Mouse (Mus musculus) retina, postnatal 7 days (tissue): ENCODE results near the gene 2310030G06Rik.

Experiments used
- DNase-seq: peaks from one replicate; pipeline ENCODE4 v3.0.0-alpha.2; 2012; ENCODE audit warnings: low read depth, low spot score

Gene 2310030G06Rik

GRCm38 (mm10) chr9:50746214-50746677 lies at the start of gene 2310030G06Rik:
Gene 2310030G06Rik (minus strand): TSS chr9:50746536.
- DNase-seq: peak; percentile 23

DNA sequence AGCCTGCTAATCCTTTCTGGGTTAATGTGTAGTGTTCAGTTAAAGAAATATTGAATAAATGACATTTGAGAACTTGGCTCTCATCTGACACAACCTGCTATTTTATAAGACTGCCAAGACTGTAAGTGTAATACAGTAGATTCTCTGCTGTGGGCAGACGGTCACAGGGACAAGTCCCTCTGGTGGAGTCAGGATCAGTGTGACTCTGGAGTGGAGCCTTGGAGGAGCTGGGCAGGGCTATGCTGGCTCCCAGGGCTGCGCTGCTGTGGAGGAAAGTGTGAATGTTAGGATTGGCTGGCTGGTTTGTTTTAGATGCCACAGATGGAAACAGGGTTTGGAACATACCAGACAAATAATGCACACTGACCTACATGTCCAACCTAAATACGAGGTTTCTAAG lies 48.9 kb upstream of the 2310030G06Rik start:
- no peak for DNase-seq

DNA sequence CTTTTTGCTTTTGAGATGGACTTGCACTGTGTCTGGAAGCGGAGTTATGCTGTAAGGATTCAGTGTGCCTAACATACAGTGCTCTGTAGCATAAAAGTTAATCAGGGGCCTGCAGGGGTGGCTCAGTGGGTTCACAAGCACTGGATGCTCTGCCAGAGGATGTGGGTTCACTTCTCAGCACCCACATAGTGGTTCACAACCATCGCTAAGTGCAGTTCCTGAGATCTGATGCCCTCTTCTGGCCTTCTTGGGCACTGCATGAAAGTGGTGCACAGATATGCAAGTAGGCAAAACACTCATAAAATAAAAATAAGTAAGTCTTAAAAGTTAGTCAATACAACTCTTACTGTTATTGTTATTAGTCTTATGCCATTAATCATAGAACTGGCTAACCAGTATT lies 35.8 kb upstream of the 2310030G06Rik start:
- DNase-seq: no peak

DNA sequence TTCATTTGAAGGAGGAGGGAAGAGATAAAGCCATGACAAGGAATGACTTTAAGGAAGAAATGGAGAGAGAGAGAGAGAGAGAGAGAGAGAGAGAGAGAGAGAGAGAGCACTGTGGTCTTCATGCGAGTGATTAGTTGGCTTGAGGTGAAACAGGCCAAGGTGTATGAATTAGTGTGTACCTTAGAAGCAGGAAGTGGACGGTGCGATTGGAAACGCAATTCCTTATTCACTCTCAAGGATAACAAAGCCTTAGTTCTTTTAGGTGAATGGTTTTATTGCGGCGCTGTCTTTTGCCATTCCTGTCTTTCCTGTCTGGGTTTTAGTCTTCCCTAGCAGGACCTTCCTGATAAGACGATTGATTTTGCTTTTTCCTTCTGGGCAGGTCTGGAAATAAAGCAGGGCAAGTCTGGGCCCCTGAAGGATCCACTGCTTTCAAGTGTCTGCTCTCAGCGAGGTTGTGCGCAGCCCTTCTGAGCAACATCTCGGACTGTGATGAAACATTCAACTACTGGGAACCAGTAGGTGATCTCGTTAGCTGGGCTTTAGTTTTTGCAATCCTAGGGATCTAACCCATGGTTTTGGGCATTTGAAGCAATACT lies 29.9 kb upstream of the 2310030G06Rik start:
- no peak for DNase-seq

DNA sequence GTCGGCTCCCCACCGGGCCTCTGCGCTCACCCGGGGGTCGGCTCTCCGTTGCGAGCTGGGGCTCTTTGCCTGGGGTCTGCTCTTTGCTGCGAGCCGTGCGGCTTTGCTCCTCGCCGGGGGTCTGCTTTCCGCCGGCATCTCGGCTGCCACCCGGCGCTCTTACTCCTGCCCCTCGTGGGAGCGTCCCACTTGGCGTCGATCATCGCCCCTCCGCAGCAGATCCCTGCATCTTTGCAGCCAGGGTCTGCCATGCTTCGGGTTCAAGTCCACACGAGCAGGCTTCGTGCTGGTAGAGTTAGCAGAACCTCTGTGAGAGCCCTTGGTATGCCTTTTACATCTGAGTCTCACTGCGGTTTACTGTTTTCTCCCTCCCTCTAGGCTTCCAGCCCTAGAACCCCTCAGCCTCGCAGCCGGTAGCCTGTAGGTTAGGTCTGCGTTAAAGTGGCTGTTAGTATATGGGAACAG lies 29.4 kb upstream of the 2310030G06Rik start:
- no peak for DNase-seq

- peak; percentile 73 for DNase-seq
Measured at GRCm38 (mm10) chr9:50774991-50775612, 28.8 kb upstream of the 2310030G06Rik start, which contains the start of the genes Alg9 and 1110032A03Rik. Gene Alg9 (plus strand): TSS chr9:50775019. Gene 1110032A03Rik (minus strand): TSS chr9:50775520.

DNA sequence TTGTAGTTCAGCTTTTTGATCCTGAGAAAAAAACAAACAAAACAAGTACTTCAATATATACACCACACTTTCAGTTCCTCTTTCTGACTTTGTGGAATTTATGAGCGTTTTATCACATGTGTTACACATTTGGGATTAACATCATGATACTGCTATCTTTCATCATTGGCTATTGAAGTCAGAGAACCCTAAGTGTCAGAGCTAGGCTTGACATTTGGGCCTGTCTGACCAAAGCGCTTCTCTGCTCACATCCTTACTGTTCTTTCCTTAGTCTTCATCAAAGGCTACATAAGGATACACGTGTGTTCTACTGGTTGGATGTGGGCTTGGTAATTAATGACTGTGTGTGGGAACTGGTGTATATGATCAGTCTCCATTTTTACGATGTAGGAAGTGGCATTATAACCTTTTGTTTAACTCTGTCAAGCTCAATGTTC lies 27.7 kb upstream of the 2310030G06Rik start:
- no peak for DNase-seq

DNA sequence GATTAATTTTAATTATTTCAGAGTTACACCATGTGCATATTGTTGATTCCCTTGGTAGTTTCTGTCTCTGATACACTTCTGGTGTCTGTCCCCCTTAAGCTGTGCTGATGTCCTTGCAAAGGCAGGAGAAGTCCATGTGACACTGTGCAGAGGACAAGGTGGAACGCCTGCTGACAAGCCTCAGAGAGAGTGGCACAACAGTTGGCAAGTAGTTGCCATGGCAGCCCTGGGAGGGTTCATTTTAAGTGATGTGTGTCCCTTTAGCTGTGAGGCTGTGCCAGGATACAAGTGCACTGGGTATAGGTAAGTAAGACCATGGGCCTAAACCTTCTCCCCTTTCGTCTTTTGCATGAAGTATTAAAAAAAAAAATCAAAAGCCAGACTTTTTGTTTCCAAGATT lies 23.7 kb upstream of the 2310030G06Rik start:
- no peak for DNase-seq

DNA sequence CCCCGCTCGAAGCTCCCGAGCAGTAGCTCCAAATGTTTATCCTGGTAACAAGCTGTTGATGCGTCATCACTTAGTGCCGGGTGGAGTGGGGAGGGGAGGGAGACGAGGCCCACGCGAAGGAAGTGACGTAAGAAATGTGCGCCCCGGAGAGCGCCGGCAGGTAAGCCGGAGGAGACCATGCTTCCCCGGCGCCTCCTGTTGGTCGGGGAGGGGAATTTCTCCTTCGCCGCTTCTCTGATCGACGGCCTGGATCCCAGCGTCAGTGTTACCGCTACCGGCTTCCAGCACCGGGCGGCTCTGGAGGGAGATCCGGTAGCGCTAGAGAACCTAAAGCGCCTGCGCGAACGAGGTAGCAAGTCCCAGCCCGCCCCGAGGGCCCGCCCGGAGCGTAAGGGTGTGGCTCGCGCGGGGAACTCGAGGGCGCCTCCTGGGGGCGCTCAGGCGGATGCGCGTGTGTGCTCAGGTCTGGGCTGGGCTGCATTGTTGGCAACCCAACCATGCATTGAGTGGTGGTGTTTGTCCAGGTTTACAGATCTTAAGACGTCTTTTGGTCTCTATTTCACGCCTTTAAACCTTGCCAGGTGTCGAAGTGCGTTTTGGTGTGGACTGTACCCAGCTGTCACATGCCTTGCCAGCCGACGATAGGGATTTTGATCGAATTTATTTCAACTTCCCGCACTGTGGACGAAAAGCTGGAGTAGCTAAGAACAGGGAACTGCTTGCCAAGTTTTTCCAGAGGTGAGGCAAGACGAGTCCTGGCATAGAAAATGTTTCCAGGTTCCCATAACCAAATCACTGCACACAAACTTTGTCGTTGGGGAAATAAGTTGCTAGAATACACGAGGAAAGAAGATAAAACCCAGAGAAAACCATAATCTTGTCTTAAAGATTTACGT lies 22.0 kb upstream of the 2310030G06Rik start, which contains the start of gene Fdxacb1:
TSS of gene Fdxacb1 (plus strand) at position 130 of the 896 bp plus-strand sequence.
- peak; percentile 99 for DNase-seq

- no peak for DNase-seq
Measured at GRCm38 (mm10) chr9:50767531-50768106, 21.3 kb upstream of the 2310030G06Rik start.

DNA sequence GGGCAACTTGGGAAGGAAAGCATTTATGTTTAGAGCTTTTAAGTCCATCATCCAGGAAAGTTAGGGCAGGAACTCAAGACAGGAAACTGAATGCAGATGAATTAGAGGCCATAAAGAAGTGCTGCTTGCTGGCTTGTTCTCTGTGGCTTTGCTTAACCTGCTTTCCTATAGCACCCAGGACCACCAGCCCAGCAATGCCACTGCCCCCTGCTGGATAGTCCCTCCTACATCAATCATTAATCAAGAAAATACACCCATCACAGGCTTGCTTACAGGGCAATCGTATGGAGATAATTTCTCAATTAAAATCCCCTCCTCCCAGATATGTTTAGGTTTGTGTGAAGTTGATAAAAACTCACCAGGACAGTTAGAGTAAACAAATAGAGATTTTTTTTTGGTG lies 17.0 kb upstream of the 2310030G06Rik start:
- DNase-seq: no peak

- DNase-seq: no peak
Measured at GRCm38 (mm10) chr9:50761520-50762243, 15.3 kb upstream of the 2310030G06Rik start.

DNA sequence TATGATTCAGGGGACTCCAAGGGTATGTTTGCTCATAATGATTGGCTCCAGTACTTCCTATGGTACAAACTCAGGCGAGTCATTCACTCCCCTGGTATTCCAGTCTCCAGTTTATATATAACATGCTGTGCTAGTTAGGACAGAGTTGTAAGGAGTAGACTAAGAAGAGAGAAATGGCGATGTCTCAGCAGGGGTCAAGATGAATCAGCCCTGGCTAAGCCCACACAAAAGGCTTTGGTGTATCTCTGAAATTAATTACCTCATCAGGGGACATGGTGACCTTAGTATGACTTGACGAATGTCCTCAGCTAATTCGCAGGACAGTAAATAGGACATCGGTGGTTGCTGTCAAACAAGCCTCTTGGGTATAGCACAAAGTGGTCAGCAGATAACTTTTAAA lies 10.4 kb upstream of the 2310030G06Rik start:
- no peak for DNase-seq

- no peak for DNase-seq
Measured at GRCm38 (mm10) chr9:50753947-50754346, 7.6 kb upstream of the 2310030G06Rik start.

- no peak for DNase-seq
Measured at GRCm38 (mm10) chr9:50752784-50753615, 6.7 kb upstream of the 2310030G06Rik start.

DNA sequence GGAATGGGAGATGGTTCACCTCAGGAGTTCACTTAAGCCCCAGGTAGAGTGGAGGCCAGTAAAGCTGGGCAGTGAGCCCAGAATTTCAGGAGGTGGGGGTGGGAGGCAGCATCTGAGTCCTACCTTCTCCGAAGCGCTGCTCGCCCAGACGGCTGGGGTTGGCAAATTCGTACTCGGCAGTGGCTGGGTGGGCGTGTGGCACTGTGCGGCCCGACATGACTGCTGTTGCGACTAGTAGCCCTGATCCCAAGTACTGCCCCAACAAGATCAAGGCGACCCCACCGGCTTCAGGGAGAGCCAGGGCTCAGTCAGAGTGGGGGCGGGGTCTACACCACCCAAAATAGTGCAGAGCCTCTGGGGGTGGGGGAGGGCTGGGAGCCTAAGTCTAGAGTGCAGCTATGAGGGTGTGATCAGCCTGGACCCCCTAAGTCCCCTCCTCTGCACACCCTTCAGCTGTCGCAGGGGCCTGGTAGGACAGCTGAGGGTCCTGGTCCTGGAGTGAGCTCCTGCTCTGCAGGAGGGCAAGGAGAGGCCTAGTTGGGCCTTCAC lies 5.8 kb upstream of the 2310030G06Rik start, which contains the start of gene Hspb2:
TSS of gene Hspb2 (minus strand) at position 301 of the 549 bp plus-strand sequence.
- no peak for DNase-seq

- no peak for DNase-seq
Measured at GRCm38 (mm10) chr9:50751323-50751722, 5.0 kb upstream of the 2310030G06Rik start, which contains the start of gene Cryab. Gene Cryab (plus strand): TSS chr9:50751325.

GRCm38 (mm10) chr9:50750706-50751105 lies 4.4 kb upstream of the 2310030G06Rik start:
- no peak for DNase-seq

DNA sequence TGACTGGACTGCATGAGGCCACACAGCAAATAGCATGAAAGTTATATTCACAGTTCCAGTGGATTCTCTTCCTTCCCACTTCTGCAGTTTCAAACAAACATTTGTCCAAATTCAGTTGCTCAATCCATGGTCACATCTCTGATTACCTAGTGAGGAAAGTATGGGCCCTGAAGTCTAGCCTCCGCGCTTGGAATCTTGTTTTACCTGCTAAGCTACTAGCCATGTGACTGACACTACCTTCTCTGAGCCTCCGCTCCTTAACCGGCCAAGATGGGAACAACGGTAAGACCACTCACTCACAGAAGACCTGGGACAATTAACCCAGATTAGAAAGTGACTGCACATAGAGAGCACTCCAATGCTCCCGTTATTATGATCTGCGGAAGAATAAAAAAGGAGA lies 530 bp downstream of the 2310030G06Rik start:
- DNase-seq: no peak
